Mouse (Mus musculus) bone marrow, adult 2 months (tissue): ENCODE data around the gene Ear6. TPM values are rescaled to one million over a fixed set of nuclear protein-coding genes. Genes with fewer than 3 reads are reported as not detected.
A peak's percentile ranks its signal among the peaks of the same experiment; 100 is the strongest.

Experiments used
- H3K27ac ChIP-seq: fragments of 200-500 bp; 2 replicates; pipeline ENCODE4 v1.5.1; 2012; ENCODE audit warnings: low read depth, mild to moderate bottlenecking, control low read depth, inconsistent platforms, low read length; ENCODE audit not compliant: control insufficient read depth, poor library complexity, insufficient read depth
- H3K4me1 ChIP-seq: fragments of 200-500 bp; 2 replicates; pipeline ENCODE4 v1.6.1; 2011; ENCODE audit warnings: low read length; ENCODE audit not compliant: control insufficient read depth, insufficient read depth
- H3K4me3 ChIP-seq: fragments of 200-500 bp; replicated peaks from 2 replicates; pipeline ENCODE3; 2011; ENCODE audit warnings: mild to moderate bottlenecking, low read depth, low read length, control low read depth; ENCODE audit not compliant: control insufficient read depth
- CTCF ChIP-seq: fragments of 200-500 bp; IDR thresholded peaks from 2 replicates; pipeline ENCODE4 v1.5.1; 2011; ENCODE audit warnings: low read length, control low read depth; ENCODE audit not compliant: control insufficient read depth, insufficient read depth
- POLR2A ChIP-seq: fragments of 200-500 bp; IDR thresholded peaks from 2 replicates; pipeline ENCODE4 v1.6.1; 2011; ENCODE audit warnings: low read depth, mild to moderate bottlenecking, control low read depth, low read length, borderline replicate concordance; ENCODE audit not compliant: control insufficient read depth
- WGBS: fragments of 180-500 bp; shearing (Covaris S2); methylation state at CpG from one replicate; pipeline ENCODE4 v1.1.7; 2018; 5-methylcytosine and 5-hydroxymethylcytosine counted together
- polyA plus RNA-seq: library from polyadenylated mRNA; stranded (reverse); fragments of >200 nt; gene quantifications from 2 replicates; pipeline ENCODE4 v1.2.4, GENCODE M21; 2011; ENCODE audit warnings: low replicate concordance; ENCODE audit not compliant: missing spikeins, insufficient read depth, insufficient read length

The Ear6 gene
- polyA plus RNA-seq, 1 experiment: 10.0 TPM

- Histone ChIP-seq H3K4me1 (no peaks in the 10 kb centered on the region), H3K4me3 (no peak overlapping the region), H3K27ac (no peak overlapping the region)
- 63% methylated on average over 9 of the region's 9 CpGs for WGBS
- TF ChIP-seq CTCF: peak; percentile 85
- TF ChIP-seq POLR2A: no peak
Measured at GRCm38 (mm10) chr14:51902806-51903710, 49.6 kb downstream of the Ear6 start.

DNA sequence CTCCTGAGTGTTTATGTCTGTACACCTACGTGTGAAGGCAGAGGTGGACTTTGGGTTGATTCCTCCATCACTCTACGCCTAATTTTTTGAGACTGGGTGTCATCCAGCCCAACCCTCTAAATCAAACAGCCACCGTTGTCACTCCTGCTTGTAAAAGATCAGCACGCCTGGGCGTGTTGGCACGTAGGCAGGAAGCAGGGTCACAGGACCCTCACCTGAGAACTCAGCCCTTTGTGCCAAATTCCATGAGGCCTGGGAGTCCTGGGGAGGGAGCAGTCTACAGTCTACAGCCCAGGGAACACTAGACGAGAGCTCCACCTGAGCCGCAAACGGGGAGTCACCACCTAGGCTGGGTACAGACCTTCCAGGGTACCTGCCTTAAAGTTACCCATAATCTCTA is 50.3 kb downstream of the Ear6 start:
- 85% methylated on average over 9 of the region's 9 CpGs for WGBS
- H3K27ac ChIP-seq: no peak overlapping the region
- no peak overlapping the region for H3K4me3 ChIP-seq
- no peaks in the 10 kb centered on the region for H3K4me1 ChIP-seq
- no peak for TF ChIP-seq POLR2A
- no peak for TF ChIP-seq CTCF

Other genes with a start within 250 kb of the Ear6 start
- gene Gm17078, start 242.4 kb upstream of the Ear6 start, polyA plus RNA-seq: not detected in 2 replicates
- gene Gm4181, start 218.0 kb upstream of the Ear6 start, polyA plus RNA-seq: not detected in 2 replicates
- not detected in 2 replicates for gene Gm17079, start 158.2 kb upstream of the Ear6 start, polyA plus RNA-seq
- not detected in 2 replicates for gene Gm5800, start 136.5 kb upstream of the Ear6 start, polyA plus RNA-seq
- not detected in 2 replicates for gene Ang4, start 80.1 kb upstream of the Ear6 start, polyA plus RNA-seq
- gene AY358078, start 53.7 kb upstream of the Ear6 start, polyA plus RNA-seq: not detected in 2 replicates
- gene Mettl17, start 31.1 kb downstream of the Ear6 start, polyA plus RNA-seq: 20.8 and 25.1 TPM in 2 replicates
- 3.6 and 7.2 TPM in 2 replicates for gene Slc39a2, start 39.2 kb downstream of the Ear6 start, polyA plus RNA-seq
- gene Ndrg2, start 60.5 kb downstream of the Ear6 start, polyA plus RNA-seq: 13.5 and 24.9 TPM in 2 replicates
- not detected in 2 replicates for gene Tppp2, start 64.7 kb downstream of the Ear6 start, polyA plus RNA-seq
- not detected in 2 replicates for gene Rnase13, start 69.1 kb downstream of the Ear6 start, polyA plus RNA-seq
- gene Arhgef40, start 131.0 kb downstream of the Ear6 start, polyA plus RNA-seq: 21.3 and 23.7 TPM in 2 replicates
- not detected in 2 replicates for gene Tmem253, start 162.0 kb downstream of the Ear6 start, polyA plus RNA-seq
- gene Zfp219, start 167.0 kb downstream of the Ear6 start, polyA plus RNA-seq: 16.1 and 25.9 TPM in 2 replicates
- gene Olfr221, start 188.8 kb downstream of the Ear6 start, polyA plus RNA-seq: not detected in 2 replicates